Mouse (Mus musculus): ENCODE results near the gene Ice2. TPM values are rescaled to one million over a fixed set of nuclear protein-coding genes. Genes with fewer than 3 reads are reported as not detected.

The Ice2 gene
- polyA plus RNA-seq, 1 experiment from 2014 or later, result 14.5 TPM

- Histone ChIP-seq H3K9ac (no peak overlapping the region), H3K4me3 (no peak overlapping the region), H3K4me1 (no peaks in the 10 kb centered on the region), H3K36me3 (peaks cover 18% of the 10 kb centered on the region; the same call in 1 of the 2 replicates), H3K27me3 (no peaks in the 10 kb centered on the region), H3K4me2 (no peak overlapping the region), H3K9me3 (no peaks in the 10 kb centered on the region), H3K27ac (no peak overlapping the region)
- WGBS, result 52% methylated on average over 4 of the region's 4 CpGs
- ATAC-seq (ENCODE audit: insufficient number of reproducible peaks, low FRiP score, low TSS enrichment, low read depth), result no peak
Measured at GRCm38 (mm10) chr9:69372871-69373270, 24.8 kb upstream of the Ice2 start.

DNA sequence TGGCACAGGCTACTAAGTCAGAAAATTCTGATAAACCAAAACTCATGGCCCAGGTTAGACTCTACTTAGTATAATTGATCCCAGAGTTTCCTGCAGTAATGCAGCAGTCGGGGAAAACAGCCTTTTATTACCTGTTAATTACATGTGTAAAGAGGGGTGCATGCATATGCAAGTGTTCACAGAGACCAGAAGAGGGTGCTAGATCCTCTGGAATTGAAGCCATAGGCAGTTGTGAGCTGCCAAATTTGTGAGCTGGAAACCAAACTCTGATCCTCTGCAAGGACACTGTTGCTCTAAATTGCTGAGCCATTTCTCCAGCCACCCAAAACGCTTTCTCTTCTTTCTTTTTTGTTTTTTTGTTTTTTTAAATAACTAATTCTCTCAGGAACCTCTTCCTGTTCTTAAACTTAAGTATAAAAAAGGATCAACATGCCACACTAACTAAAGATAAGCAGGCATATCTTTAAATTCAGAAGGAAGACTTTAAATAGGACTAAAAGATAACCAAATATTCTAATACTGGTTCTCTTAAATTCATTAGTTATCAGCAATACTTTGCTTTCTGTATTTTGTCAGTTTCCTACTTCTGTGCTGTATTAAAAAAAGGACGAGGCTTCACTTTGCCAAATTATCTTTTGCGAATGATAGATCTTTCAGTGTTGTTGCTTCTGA, 20.6 kb upstream of the Ice2 start:
- Histone ChIP-seq H3K27ac (no peak overlapping the region), H3K4me3 (no peak overlapping the region), H3K9me3 (no peaks in the 10 kb centered on the region), H3K4me2 (no peak overlapping the region), H3K36me3 (peaks cover 27% of the 10 kb centered on the region; the same call in 1 of the 2 replicates), H3K27me3 (no peaks in the 10 kb centered on the region), H3K9ac (no peak overlapping the region), H3K4me1 (no peaks in the 10 kb centered on the region)
- 76% methylated on average over 4 of the region's 4 CpGs for WGBS
- ATAC-seq (ENCODE audit: insufficient number of reproducible peaks, low FRiP score, low TSS enrichment, low read depth), result no peak

DNA sequence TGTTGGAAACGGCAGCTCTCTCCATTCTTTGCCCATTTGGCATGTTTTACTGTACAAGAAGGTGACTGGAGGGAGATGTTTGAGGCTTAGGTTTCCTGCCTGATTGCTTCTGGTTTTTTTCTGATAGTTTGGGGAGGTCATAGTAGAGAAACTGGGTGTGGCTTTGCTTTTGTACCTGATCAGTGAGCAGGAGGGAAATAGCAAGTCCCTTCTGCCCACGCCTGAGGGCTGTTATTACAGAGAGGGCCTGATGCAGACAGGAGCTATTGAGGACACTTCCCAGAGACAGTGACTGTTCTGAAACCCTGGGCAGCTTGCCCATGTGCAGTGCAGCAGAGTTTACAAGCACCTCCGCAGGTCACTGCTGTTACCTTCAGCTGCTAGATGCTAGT, 20.1 kb upstream of the Ice2 start:
- Histone ChIP-seq H3K9ac (no peak overlapping the region), H3K36me3 (peaks cover 27% of the 10 kb centered on the region; the same call in 1 of the 2 replicates), H3K4me3 (no peak overlapping the region), H3K27ac (no peak overlapping the region), H3K27me3 (no peaks in the 10 kb centered on the region), H3K9me3 (no peaks in the 10 kb centered on the region), H3K4me2 (no peak overlapping the region), H3K4me1 (no peaks in the 10 kb centered on the region)
- 86% methylated on average over 3 of the region's 3 CpGs for WGBS
- no peak for ATAC-seq (ENCODE audit: insufficient number of reproducible peaks, low FRiP score, low TSS enrichment, low read depth)

DNA sequence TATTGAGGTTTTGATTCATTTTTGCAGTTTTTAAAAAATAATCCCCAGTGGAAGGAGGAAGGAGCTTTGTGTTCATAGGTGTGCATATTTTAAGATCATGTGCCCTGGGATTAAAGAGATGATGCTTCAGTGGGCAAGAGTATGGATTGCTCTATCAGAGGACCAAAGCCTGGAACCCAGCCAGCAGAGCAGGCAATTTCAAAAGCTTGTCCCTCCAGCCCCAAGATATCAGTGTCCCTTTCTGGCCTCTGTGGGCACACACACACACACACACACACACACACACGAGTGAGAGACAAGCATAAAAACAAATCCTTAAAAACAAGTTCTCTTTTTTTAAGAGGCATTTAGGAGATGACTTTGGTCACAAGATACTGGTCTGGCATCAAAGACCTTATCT, 17.2 kb upstream of the Ice2 start:
- Histone ChIP-seq H3K4me2 (no peak overlapping the region), H3K9ac (no peak overlapping the region), H3K9me3 (no peaks in the 10 kb centered on the region), H3K4me3 (no peak overlapping the region), H3K27me3 (no peaks in the 10 kb centered on the region), H3K27ac (no peak overlapping the region), H3K36me3 (peaks cover 19% of the 10 kb centered on the region; the same call in 1 of the 2 replicates), H3K4me1 (0 out of 2 replicates have a peak, but pooled peaks cover 3% of the 10 kb centered on the region)
- no peak for ATAC-seq (ENCODE audit: insufficient number of reproducible peaks, low FRiP score, low TSS enrichment, low read depth)
- WGBS, result 57% methylated on average over 1 of the region's 1 CpGs

DNA sequence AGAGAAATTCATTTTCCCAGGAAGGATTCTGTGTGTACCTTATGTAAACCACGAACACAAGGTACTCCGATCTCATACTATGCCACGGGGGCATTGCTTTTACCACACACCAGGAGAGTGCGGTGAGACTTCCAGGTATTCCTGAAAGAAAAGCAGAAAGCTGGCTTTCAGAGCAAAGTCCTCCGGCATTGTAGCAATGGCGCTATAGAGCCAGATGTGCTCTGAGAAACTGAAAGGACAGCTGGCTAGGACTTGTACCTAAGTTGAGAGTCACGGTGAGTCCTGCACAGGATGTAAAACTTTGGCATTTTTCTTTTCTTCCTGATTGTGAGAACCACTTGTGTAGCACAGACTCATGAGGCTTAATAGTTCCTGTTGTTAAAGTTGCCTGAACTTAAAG, 16.0 kb upstream of the Ice2 start:
- H3K4me3 ChIP-seq, result no peak overlapping the region
- H3K4me2 ChIP-seq, result no peak overlapping the region
- H3K36me3 ChIP-seq, result peaks cover 15% of the 10 kb centered on the region; the same call in 1 of the 2 replicates
- no peak overlapping the region for H3K27ac ChIP-seq
- WGBS, result 53% methylated on average over 7 of the region's 7 CpGs
- H3K9me3 ChIP-seq, result no peaks in the 10 kb centered on the region
- 0 out of 2 replicates have a peak, but pooled peaks cover 3% of the 10 kb centered on the region for H3K4me1 ChIP-seq
- no peak overlapping the region for H3K9ac ChIP-seq
- H3K27me3 ChIP-seq, result no peaks in the 10 kb centered on the region
- ATAC-seq (ENCODE audit: insufficient number of reproducible peaks, low FRiP score, low TSS enrichment, low read depth), result no peak

GRCm38 (mm10) chr9:69384475-69384874, 13.2 kb upstream of the Ice2 start:
- no peak for ATAC-seq (ENCODE audit: insufficient number of reproducible peaks, low FRiP score, low TSS enrichment, low read depth)
- H3K27me3 ChIP-seq, result no peaks in the 10 kb centered on the region
- no peak overlapping the region for H3K27ac ChIP-seq
- H3K9me3 ChIP-seq, result no peaks in the 10 kb centered on the region
- H3K4me1 ChIP-seq, result 0 out of 2 replicates have a peak, but pooled peaks cover 3% of the 10 kb centered on the region
- H3K4me3 ChIP-seq, result no peak overlapping the region
- WGBS, result 84% methylated on average over 17 of the region's 17 CpGs
- no peaks in the 10 kb centered on the region for H3K36me3 ChIP-seq
- H3K4me2 ChIP-seq, result no peak overlapping the region
- H3K9ac ChIP-seq, result no peak overlapping the region

DNA sequence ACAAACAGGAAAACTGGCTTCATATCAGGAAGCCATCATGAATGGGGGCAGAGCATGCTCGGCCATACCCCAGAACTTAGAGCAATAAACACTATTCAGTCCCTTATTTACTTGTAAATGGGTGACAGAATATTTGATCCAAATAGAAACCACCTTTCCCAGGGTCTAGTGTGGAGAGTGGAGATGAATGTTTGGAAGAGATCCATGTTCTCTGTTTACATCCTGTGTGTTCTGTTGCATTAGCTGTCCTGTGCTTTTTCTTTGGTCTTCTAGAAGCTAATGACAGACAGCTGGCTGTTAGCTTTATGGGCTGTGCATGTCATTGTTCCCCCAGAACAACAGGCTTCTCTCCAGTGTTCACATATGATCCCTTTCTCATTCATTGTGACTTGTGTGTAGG, 12.8 kb upstream of the Ice2 start:
- Histone ChIP-seq H3K4me3 (no peak overlapping the region), H3K27me3 (no peaks in the 10 kb centered on the region), H3K27ac (no peak overlapping the region), H3K9ac (no peak overlapping the region), H3K4me2 (no peak overlapping the region), H3K9me3 (no peaks in the 10 kb centered on the region), H3K4me1 (0 out of 2 replicates have a peak, but pooled peaks cover 3% of the 10 kb centered on the region), H3K36me3 (no peaks in the 10 kb centered on the region)
- WGBS, result 38% methylated on average over 1 of the region's 1 CpGs
- no peak for ATAC-seq (ENCODE audit: insufficient number of reproducible peaks, low FRiP score, low TSS enrichment, low read depth)

GRCm38 (mm10) chr9:69387296-69387695, 10.4 kb upstream of the Ice2 start:
- WGBS, result 90% methylated on average over 4 of the region's 4 CpGs
- H3K4me3 ChIP-seq, result no peak overlapping the region
- no peaks in the 10 kb centered on the region for H3K27me3 ChIP-seq
- H3K27ac ChIP-seq, result no peak overlapping the region
- H3K9me3 ChIP-seq, result no peaks in the 10 kb centered on the region
- no peaks in the 10 kb centered on the region for H3K36me3 ChIP-seq
- ATAC-seq (ENCODE audit: insufficient number of reproducible peaks, low FRiP score, low TSS enrichment, low read depth), result no peak
- 0 out of 2 replicates have a peak, but pooled peaks cover 3% of the 10 kb centered on the region for H3K4me1 ChIP-seq
- no peak overlapping the region for H3K9ac ChIP-seq
- no peak overlapping the region for H3K4me2 ChIP-seq

- Histone ChIP-seq H3K4me2 (no peak overlapping the region), H3K9ac (no peak overlapping the region), H3K27ac (no peak overlapping the region), H3K27me3 (no peaks in the 10 kb centered on the region), H3K9me3 (no peaks in the 10 kb centered on the region), H3K4me3 (no peak overlapping the region), H3K4me1 (no peaks in the 10 kb centered on the region), H3K36me3 (no peaks in the 10 kb centered on the region)
- ATAC-seq (ENCODE audit: insufficient number of reproducible peaks, low FRiP score, low TSS enrichment, low read depth), result no peak
- 66% methylated on average over 4 of the region's 4 CpGs for WGBS
Measured at GRCm38 (mm10) chr9:69390631-69391030, 7.1 kb upstream of the Ice2 start.

DNA sequence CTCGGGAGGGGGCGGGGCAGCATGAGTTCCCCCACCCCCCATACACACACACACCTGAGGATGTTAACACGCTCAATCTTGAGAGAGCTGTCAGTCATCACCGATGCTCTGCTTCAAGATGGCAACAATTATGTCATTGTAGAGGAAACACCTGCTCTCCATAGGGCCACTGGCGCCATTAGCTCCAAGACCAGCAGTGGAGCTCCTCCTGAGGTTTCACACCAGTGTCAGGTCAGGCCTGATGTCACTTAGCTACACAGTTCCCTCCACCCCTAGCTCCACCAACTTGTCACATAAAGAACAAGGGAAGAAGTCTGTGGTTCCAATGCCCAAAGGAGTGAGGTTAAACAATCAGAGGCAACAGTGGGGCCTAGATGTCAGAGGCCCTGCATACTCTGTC, 3.5 kb upstream of the Ice2 start:
- Histone ChIP-seq H3K9me3 (no peaks in the 10 kb centered on the region), H3K27ac (no peak overlapping the region), H3K9ac (no peak overlapping the region), H3K27me3 (no peaks in the 10 kb centered on the region), H3K4me3 (no peak overlapping the region), H3K4me1 (peaks cover 7% of the 10 kb centered on the region), H3K36me3 (no peaks in the 10 kb centered on the region), H3K4me2 (no peak overlapping the region)
- 81% methylated on average over 5 of the region's 5 CpGs for WGBS
- ATAC-seq (ENCODE audit: insufficient number of reproducible peaks, low FRiP score, low TSS enrichment, low read depth), result no peak

DNA sequence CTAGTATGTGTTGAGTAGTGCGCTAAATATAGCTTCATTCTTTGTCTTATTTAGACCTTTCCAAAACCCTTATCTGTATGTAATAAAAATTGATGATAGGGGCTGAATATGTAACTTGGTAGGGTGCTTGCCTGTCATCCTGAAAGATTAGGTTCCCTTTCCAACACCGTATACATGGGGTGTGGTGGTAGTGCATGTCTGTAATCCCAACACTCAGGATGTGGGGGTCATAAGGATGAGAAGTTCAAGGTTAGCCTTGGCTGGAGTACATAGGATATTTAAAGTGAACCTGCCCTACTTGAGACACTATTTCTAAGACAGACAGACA, 310 bp upstream of the Ice2 start:
- Histone ChIP-seq H3K27ac (peak overlapping the region; percentile 92), H3K9ac (peak overlapping the region; percentile 72; the same call in 1 of the 2 replicates), H3K4me2 (peak overlapping the region; percentile 85), H3K27me3 (no peaks in the 10 kb centered on the region), H3K4me1 (peaks cover 7% of the 10 kb centered on the region), H3K36me3 (no peaks in the 10 kb centered on the region), H3K9me3 (no peaks in the 10 kb centered on the region), H3K4me3 (peak overlapping the region; percentile 69)
- 63% methylated on average over 2 of the region's 2 CpGs for WGBS
- no peak for ATAC-seq (ENCODE audit: insufficient number of reproducible peaks, low FRiP score, low TSS enrichment, low read depth)

DNA sequence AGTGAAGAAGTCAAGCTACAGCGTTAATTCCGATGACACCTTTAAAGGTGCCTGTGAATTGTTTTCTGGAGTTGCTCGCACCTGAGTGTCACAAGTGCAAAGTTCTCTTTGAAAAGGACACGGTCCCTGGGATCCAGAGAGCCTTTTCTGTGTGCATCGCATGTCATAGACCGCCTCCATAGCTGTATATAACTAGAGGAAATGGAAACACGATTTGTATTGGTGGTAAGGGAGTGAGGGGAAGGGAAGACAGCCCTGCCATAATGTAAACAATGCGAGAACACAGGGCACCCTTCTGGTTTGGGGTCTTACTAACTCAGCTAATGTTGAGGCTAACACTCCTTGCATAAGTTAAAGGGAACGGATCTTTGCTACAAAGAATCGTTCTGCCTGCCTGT, 746 bp downstream of the Ice2 start:
- peak overlapping the region; percentile 69 for H3K4me3 ChIP-seq
- H3K4me1 ChIP-seq, result peaks cover 7% of the 10 kb centered on the region
- H3K27me3 ChIP-seq, result no peaks in the 10 kb centered on the region
- H3K4me2 ChIP-seq, result peak overlapping the region; percentile 85
- peak overlapping the region; percentile 72 for H3K9ac ChIP-seq
- ATAC-seq (ENCODE audit: insufficient number of reproducible peaks, low FRiP score, low TSS enrichment, low read depth), result no peak
- 9% methylated on average over 10 of the region's 10 CpGs for WGBS
- no peaks in the 10 kb centered on the region for H3K36me3 ChIP-seq
- peak overlapping the region; percentile 92 for H3K27ac ChIP-seq
- no peaks in the 10 kb centered on the region for H3K9me3 ChIP-seq

- Histone ChIP-seq H3K4me1 (no peaks in the 10 kb centered on the region), H3K9me3 (no peaks in the 10 kb centered on the region), H3K27ac (no peak overlapping the region), H3K9ac (no peak overlapping the region), H3K36me3 (no peaks in the 10 kb centered on the region), H3K27me3 (no peaks in the 10 kb centered on the region), H3K4me2 (no peak overlapping the region), H3K4me3 (no peak overlapping the region)
- ATAC-seq (ENCODE audit: insufficient number of reproducible peaks, low FRiP score, low TSS enrichment, low read depth), result no peak
- WGBS, result 76% methylated on average over 6 of the region's 6 CpGs
Measured at GRCm38 (mm10) chr9:69404671-69405070, 7.0 kb downstream of the Ice2 start.

Measured in limb, embryonic 15.5 days (tissue).